Mouse (Mus musculus) adrenal gland, adult (tissue): ENCODE results near the gene Sox15.
A peak's percentile ranks its signal among the peaks of the same experiment; 100 is the strongest.
"Not testable (repeated sequence)": the region's sequence is repeated elsewhere in the genome, so short reads cannot be mapped to it uniquely, and the experiment has no call there.

Experiments
- DNase-seq, 2 experiments: peaks; one replicate each; pipeline ENCODE4 v3.0.0; 2022 to 2023; ENCODE audit warnings: low spot score in 1 of 2; ENCODE audit not compliant: inconsistent age in 2 of 2

Gene Sox15

DNA sequence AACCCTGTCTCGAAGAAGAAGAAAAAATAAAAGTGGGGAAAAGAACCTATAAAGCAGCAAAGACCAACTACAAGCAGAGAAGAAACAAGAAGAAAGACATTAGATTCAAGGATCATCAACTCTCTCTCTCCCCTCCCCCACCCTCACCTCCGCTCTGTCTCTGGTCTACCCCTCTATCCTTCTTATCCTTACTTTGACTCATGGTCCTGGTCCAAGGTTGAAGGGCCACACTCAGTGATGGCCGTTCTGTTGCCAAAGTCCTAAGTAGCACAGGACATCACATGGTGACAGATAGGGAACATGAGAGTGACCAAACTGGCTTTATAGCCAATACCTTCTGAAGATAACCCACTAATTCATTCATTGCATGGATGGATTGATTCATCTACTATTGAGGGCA is 42.3 kb downstream of the Sox15 start:
- DNase-seq, result no peak

DNA sequence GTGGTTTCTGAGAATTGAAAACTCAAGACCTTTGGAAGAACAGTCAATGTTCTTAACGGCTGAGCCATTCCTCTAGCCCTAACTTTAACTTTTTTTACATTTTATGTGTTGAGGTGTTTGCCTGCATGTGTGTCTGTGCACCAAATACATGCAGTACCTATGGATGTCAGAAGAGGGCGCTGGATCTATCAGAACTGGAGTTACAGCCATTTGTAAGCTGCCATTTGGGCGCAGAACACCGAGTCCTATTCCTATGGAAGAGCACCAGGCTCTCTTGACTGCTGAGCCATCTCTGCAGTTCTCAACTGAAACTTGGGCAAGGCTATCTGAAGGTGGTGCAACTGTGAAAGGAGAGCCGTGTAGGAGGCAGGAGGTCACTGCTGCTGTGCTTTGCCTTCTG is 43.5 kb downstream of the Sox15 start:
- DNase-seq, result no peak

DNA sequence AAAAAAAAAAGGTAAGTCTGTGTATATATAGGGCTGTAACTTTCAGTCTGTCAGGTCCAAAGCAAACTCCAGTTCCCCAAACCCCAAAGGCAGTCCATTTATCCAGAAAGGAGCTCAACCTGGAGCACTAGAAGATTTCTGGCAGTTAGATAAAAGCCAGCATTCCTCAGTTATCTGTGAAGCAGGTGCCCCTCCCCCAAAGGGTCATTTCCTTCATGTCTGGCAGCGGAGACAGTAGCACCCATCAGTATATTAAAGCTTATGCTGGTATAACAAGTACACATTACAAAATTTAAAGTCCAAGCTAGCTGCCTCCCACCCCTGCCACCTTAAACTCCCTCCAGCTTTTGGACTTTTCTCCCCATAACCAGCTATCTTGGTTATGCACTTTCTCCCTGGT is 44.5 kb downstream of the Sox15 start:
- DNase-seq, result peak in 1 of 2 experiments; percentile 53

DNA sequence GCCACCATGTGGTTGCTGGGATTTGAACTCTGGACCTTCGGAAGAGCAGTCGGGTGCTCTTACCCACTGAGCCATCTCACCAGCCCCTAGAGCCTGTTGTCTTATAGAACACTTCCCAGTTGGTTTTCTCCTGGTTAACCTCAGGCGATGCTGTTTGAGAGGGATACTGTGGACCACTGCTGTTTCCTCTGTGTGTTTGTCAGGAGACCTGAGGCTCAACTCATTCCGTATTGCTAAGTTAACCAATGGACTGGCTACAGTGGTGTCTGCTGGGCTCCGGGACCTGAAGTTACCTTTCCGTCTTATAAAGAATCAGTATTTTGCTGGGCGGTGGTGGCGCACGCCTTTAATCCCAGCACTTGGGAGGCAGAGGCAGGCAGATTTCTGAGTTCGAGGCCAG is 47.8 kb downstream of the Sox15 start:
- not testable (repeated sequence) for DNase-seq

DNA sequence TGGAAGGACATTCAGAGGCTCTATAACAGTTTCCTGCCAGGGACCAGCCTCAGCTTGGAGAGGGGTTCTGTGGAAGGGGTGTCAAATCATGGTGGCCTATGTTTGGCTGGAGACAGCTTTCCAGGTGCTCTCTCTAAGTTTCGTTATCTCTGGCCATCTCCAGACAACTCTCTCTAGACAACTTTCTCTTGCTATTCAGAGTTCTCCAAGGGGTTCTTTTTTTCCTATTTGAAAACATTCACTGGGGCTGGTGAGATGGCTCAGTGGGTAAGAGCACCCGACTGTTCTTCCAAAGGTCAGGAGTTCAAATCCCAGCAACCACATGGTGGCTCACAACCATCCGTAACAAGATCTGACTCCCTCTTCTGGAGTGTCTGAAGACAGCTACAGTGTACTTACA is 48.3 kb downstream of the Sox15 start:
- not testable (repeated sequence) for DNase-seq

DNA sequence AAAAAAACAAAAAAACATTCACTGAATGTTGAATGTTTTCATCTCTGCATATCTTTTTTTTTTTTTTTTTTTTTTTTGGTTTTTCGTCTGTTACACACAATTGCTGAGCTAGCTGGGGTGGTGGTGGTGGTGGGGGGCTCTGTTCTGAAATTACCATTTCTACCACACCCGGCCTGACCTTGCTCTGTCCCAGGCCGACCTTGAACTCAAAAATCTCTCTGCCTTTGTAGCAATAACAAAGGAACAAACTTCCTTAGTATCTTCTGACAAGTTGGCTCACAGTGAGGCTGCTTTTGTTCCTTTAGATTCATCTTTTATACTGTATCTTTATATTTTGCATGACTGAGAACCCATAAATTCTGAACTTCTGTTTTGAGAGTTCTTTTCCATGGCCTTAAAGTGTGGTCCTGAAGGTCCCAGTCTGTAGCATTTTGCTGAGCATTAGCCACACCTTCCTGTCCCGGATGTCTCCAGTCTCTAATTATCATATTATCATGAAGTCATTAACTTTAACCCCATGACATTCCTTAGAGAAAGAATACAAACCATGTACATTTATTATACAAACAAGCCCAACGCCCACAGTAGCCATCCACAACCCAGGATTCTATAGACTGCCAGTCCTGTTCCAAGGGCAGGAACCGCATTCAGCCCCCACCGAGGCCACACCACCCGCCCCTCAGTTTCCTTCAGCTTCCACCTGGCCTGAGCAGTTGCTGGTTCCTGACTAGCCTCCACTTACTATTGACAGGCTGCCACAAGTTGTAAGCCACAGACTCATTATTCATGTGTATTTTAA is 48.9 kb downstream of the Sox15 start:
- DNase-seq, result no peak

DNA sequence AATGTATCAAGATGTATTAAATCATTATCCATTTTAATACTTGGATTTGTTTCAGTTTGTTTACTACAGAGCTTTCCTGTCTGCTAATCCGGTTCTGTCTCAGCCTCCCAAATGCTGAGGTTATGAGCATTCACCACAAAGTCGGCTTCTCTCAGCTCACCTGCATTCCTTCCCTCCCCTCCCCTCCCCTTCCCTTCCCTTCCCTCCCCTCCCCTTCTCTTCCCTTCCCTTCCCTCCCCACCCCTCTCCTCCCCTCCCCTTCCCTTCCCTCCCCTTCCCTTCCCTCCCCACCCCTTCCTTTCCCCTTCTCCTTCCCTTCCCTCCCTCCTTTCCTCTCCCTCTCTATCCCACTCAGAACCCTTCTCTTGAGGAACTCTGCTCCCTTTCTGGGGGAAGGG is 49.5 kb downstream of the Sox15 start:
- DNase-seq, result no peak
